Mouse (Mus musculus) heart, postnatal 14 days (tissue): Measurements from ENCODE around the gene Megf8. TPM values are rescaled to one million over a fixed set of nuclear protein-coding genes. Genes with fewer than 3 reads are reported as not detected.

Experiments used
- DNase-seq, 2 experiments: peaks; one replicate each; pipeline ENCODE4 v3.0.0; 2021 to 2022
- intact Hi-C: fragments of 180-260 bp; cut with DNase I; formaldehyde crosslinking; loops from one replicate; pipeline ENCODE4 v1.15.1; 2025
- total RNA-seq, 2 experiments: library from RNA; stranded (reverse); gene quantifications; 2 replicates each; pipeline ENCODE4 v1.2.3; 2021

Gene Megf8
- total RNA-seq, 2 experiments from 2014 or later, result 26.7 to 29.6 TPM

- intact Hi-C loops, result no loop called here
- DNase-seq, result peak in 1 of 2 experiments; percentile 28
Observed at GRCm38 (mm10) chr7:25377100-25377700, 60.2 kb downstream of the Megf8 start.

- intact Hi-C loops, result no loop called here
- no peak for DNase-seq
Observed at GRCm38 (mm10) chr7:25378181-25379100, 61.5 kb downstream of the Megf8 start.

GRCm38 (mm10) chr7:25379551-25380351 lies 62.8 kb downstream of the Megf8 start:
- DNase-seq, result peak; percentile 53 to 69
- intact Hi-C loops, result loop anchor here (5.0 kb wide), 1 partner anchor 142 kb away; the partner anchor contains the start of gene Gsk3a

GRCm38 (mm10) chr7:25380392-25381283 lies 63.7 kb downstream of the Megf8 start:
- no peak for DNase-seq
- intact Hi-C loops, result loop anchor here (5.0 kb wide), 1 partner anchor 143 kb away; the partner anchor contains the start of gene Gsk3a

- intact Hi-C loops, result loop anchor here (5.0 kb wide), 1 partner anchor 144 kb away; the partner anchor contains the start of gene Gsk3a
- no peak for DNase-seq
Observed at GRCm38 (mm10) chr7:25381284-25381680, 64.3 kb downstream of the Megf8 start.

GRCm38 (mm10) chr7:25382541-25382940 lies 65.6 kb downstream of the Megf8 start:
- DNase-seq, result no peak
- intact Hi-C loops, result loop anchor here (5.0 kb wide), 1 partner anchor 145 kb away; the partner anchor contains the start of gene Gsk3a

GRCm38 (mm10) chr7:25383385-25383784 lies 66.4 kb downstream of the Megf8 start:
- DNase-seq, result no peak
- intact Hi-C loops, result loop anchor here (5.0 kb wide), 1 partner anchor 146 kb away; the partner anchor contains the start of gene Gsk3a

- DNase-seq, result no peak
- intact Hi-C loops, result loop anchor here (5.0 kb wide), 1 partner anchor 147 kb away; the partner anchor contains the start of gene Gsk3a
Observed at GRCm38 (mm10) chr7:25383891-25384290, 66.9 kb downstream of the Megf8 start.

GRCm38 (mm10) chr7:25384318-25384717 lies 67.4 kb downstream of the Megf8 start:
- intact Hi-C loops, result loop anchor here (5.0 kb wide), 1 partner anchor 147 kb away; the partner anchor contains the start of gene Gsk3a
- no peak for DNase-seq

- intact Hi-C loops, result loop anchor here (5.0 kb wide), 2 partner anchors 103 to 148 kb away; partner anchors contain the start of gene Gsk3a
- DNase-seq, result no peak
Observed at GRCm38 (mm10) chr7:25384818-25385217, 67.9 kb downstream of the Megf8 start.

- intact Hi-C loops, result loop anchor here (5.0 kb wide), 1 partner anchor 103 kb away; no protein-coding TSS in a partner anchor
- no peak for DNase-seq
Observed at GRCm38 (mm10) chr7:25385259-25385658, 68.3 kb downstream of the Megf8 start.

- peak; percentile 89 to 94 for DNase-seq
- intact Hi-C loops, result loop anchor here (5.0 kb wide), 1 partner anchor 104 kb away; no protein-coding TSS in a partner anchor
Observed at GRCm38 (mm10) chr7:25385850-25386555, 69.0 kb downstream of the Megf8 start.

- peak in 1 of 2 experiments; percentile 18 for DNase-seq
- intact Hi-C loops, result loop anchor here (5.0 kb wide), 1 partner anchor 106 kb away; no protein-coding TSS in a partner anchor
Observed at GRCm38 (mm10) chr7:25387811-25388440, 71.0 kb downstream of the Megf8 start.

GRCm38 (mm10) chr7:25388916-25389315 lies 72.0 kb downstream of the Megf8 start:
- DNase-seq, result peak in 1 of 2 experiments; percentile 36
- intact Hi-C loops, result loop anchor here (5.0 kb wide), 1 partner anchor 107 kb away; no protein-coding TSS in a partner anchor

GRCm38 (mm10) chr7:25390054-25390770 lies 73.2 kb downstream of the Megf8 start:
- intact Hi-C loops, result no loop called here
- peak; percentile 73 to 77 for DNase-seq

- peak in 1 of 2 experiments; percentile 16 for DNase-seq
- intact Hi-C loops, result no loop called here
Observed at GRCm38 (mm10) chr7:25390986-25391385, 74.0 kb downstream of the Megf8 start.
